Mouse (Mus musculus): ENCODE measurements around the gene Agrn. TPM values are rescaled to one million over a fixed set of nuclear protein-coding genes. Genes with fewer than 3 reads are reported as not detected.

The Agrn gene
- total and polyA plus RNA-seq, 2 experiments from 2014 or later = 20.1 to 94.4 TPM

GRCm38 (mm10) chr4:156219936-156220335, 22.6 kb upstream of the Agrn start:
- TF ChIP-seq CTCF (IDR thresholded peaks at IDR 0.05; ENCODE audit: low read depth) = no peak
- no peak for TF ChIP-seq EP300 (IDR thresholded peaks at IDR 0.05; ENCODE audit: low read depth)
- H3K27me3 ChIP-seq (ENCODE audit: control insufficient read depth, insufficient read depth, low read length) = no peaks in the 10 kb centered on the region
- H3K4me2 ChIP-seq (ENCODE audit: low read depth, low read length) = peak overlapping the region; percentile 67
- H3K4me1 ChIP-seq (ENCODE audit: control insufficient read depth, insufficient read depth) = peaks cover 23% of the 10 kb centered on the region
- no peak overlapping the region for H3K27ac ChIP-seq (ENCODE audit: low read depth)
- ATAC-seq (ENCODE audit: insufficient read depth, low read depth) (no peak), DNase-seq (ENCODE audit: low spot score) (no peak)
- 0 out of 2 replicates have a peak overlapping the region, but pooled peaks have one; percentile 24 for H3K9ac ChIP-seq (replicated peaks; ENCODE audit: low read depth, low read length)
- H3K4me3 ChIP-seq (ENCODE audit: low read depth, low read length) = 0 out of 2 replicates have a peak overlapping the region, but pooled peaks have one; percentile 28
- no peaks in the 10 kb centered on the region for H3K9me3 ChIP-seq (replicated peaks; ENCODE audit: control insufficient read depth, low read length)
- H3K36me3 ChIP-seq (replicated peaks; ENCODE audit: control insufficient read depth, insufficient read depth, low read length) = peaks cover 42% of the 10 kb centered on the region; the same call in 1 of the 2 replicates
- 80% methylated on average over 11 of the region's 11 CpGs for WGBS

GRCm38 (mm10) chr4:156217838-156218237, 20.6 kb upstream of the Agrn start:
- H3K4me1 ChIP-seq (ENCODE audit: control insufficient read depth, insufficient read depth) = peaks cover 24% of the 10 kb centered on the region
- no peaks in the 10 kb centered on the region for H3K27me3 ChIP-seq (ENCODE audit: control insufficient read depth, insufficient read depth, low read length)
- no peak for TF ChIP-seq CTCF (IDR thresholded peaks at IDR 0.05; ENCODE audit: low read depth)
- TF ChIP-seq EP300 (IDR thresholded peaks at IDR 0.05; ENCODE audit: low read depth) = no peak
- WGBS = 76% methylated on average over 15 of the region's 16 CpGs
- H3K27ac ChIP-seq (ENCODE audit: low read depth) = 0 out of 2 replicates have a peak overlapping the region, but pooled peaks have one; percentile 94
- no peaks in the 10 kb centered on the region for H3K9me3 ChIP-seq (replicated peaks; ENCODE audit: control insufficient read depth, low read length)
- peak overlapping the region; percentile 40; the same call in 1 of the 2 replicates for H3K9ac ChIP-seq (replicated peaks; ENCODE audit: low read depth, low read length)
- ATAC-seq (ENCODE audit: insufficient read depth, low read depth) (no peak), DNase-seq (ENCODE audit: low spot score) (no peak)
- H3K4me2 ChIP-seq (ENCODE audit: low read depth, low read length) = peak overlapping the region; percentile 67
- H3K4me3 ChIP-seq (ENCODE audit: low read depth, low read length) = peak overlapping the region; percentile 45
- H3K36me3 ChIP-seq (replicated peaks; ENCODE audit: control insufficient read depth, insufficient read depth, low read length) = peaks cover 31% of the 10 kb centered on the region; the same call in 1 of the 2 replicates

GRCm38 (mm10) chr4:156217022-156217669, 19.9 kb upstream of the Agrn start:
- no peak for DNase-seq (ENCODE audit: low spot score)
- no peaks in the 10 kb centered on the region for H3K27me3 ChIP-seq (ENCODE audit: control insufficient read depth, insufficient read depth, low read length)
- peak overlapping the region; percentile 45 for H3K4me3 ChIP-seq (ENCODE audit: low read depth, low read length)
- H3K36me3 ChIP-seq (replicated peaks; ENCODE audit: control insufficient read depth, insufficient read depth, low read length) = peaks cover 25% of the 10 kb centered on the region; the same call in 1 of the 2 replicates
- H3K9ac ChIP-seq (replicated peaks; ENCODE audit: low read depth, low read length) = peak overlapping the region; percentile 58; the same call in 1 of the 2 replicates
- H3K4me1 ChIP-seq (ENCODE audit: control insufficient read depth, insufficient read depth) = peaks cover 24% of the 10 kb centered on the region
- TF ChIP-seq EP300 (IDR thresholded peaks at IDR 0.05; ENCODE audit: low read depth) (no peak), CTCF (IDR thresholded peaks at IDR 0.05; ENCODE audit: low read depth) (no peak)
- H3K9me3 ChIP-seq (replicated peaks; ENCODE audit: control insufficient read depth, low read length) = no peaks in the 10 kb centered on the region
- peak; percentile 15; the same call in 1 of the 2 replicates for ATAC-seq (ENCODE audit: insufficient read depth, low read depth)
- H3K27ac ChIP-seq (ENCODE audit: low read depth) = peak overlapping the region; percentile 94
- WGBS = 52% methylated on average over 16 of the region's 16 CpGs
- peak overlapping the region; percentile 67 for H3K4me2 ChIP-seq (ENCODE audit: low read depth, low read length)

DNA sequence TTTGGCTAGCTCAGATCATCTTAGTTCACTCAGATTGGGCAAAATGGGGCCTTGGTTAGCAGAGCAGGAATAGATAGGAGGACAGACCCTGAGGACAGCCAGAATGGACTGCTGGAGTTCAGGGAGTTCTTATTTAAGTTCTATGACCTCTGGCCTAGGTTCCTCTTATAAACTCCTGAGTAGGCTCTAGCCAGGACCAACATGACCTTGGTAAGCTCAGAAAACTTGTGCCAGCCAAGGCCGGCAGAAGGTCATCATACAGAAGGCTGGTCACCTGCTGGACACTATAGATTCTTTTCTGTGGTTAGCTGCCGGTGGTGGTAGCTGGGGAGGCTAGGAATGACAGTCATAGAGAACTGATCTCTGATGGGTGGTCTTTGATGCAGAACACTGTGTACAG, 18.9 kb upstream of the Agrn start:
- no peaks in the 10 kb centered on the region for H3K27me3 ChIP-seq (ENCODE audit: control insufficient read depth, insufficient read depth, low read length)
- peaks cover 16% of the 10 kb centered on the region; the same call in 1 of the 2 replicates for H3K36me3 ChIP-seq (replicated peaks; ENCODE audit: control insufficient read depth, insufficient read depth, low read length)
- 53% methylated on average over 2 of the region's 2 CpGs for WGBS
- peaks cover 24% of the 10 kb centered on the region for H3K4me1 ChIP-seq (ENCODE audit: control insufficient read depth, insufficient read depth)
- no peaks in the 10 kb centered on the region for H3K9me3 ChIP-seq (replicated peaks; ENCODE audit: control insufficient read depth, low read length)
- peak overlapping the region; percentile 67 for H3K4me2 ChIP-seq (ENCODE audit: low read depth, low read length)
- ATAC-seq (ENCODE audit: insufficient read depth, low read depth) (peak; percentile 24), DNase-seq (ENCODE audit: low spot score) (no peak)
- peak overlapping the region; percentile 58 for H3K9ac ChIP-seq (replicated peaks; ENCODE audit: low read depth, low read length)
- peak overlapping the region; percentile 94 for H3K27ac ChIP-seq (ENCODE audit: low read depth)
- peak overlapping the region; percentile 45 for H3K4me3 ChIP-seq (ENCODE audit: low read depth, low read length)
- TF ChIP-seq EP300 (IDR thresholded peaks at IDR 0.05; ENCODE audit: low read depth) = no peak
- TF ChIP-seq CTCF (IDR thresholded peaks at IDR 0.05; ENCODE audit: low read depth) = no peak

DNA sequence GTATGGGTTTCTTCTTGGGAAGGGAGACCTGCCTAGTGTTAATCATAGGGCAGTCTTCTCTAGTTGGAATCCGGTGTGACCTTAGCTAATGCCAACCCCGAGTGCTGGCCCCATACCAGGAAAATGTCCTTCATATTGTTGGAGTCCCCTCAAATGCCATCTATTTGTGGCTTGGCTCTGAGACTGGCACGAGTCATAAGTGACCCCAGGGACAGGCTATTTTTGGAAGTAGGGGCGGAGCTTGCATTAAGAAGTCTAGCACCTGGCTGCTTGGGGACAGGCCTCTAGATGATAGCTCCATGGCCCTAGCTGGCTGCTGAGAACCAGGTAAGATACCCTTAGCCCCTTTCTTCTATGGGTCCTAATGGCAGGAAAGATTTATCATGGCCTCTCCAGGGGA, 18.4 kb upstream of the Agrn start, which contains the start of gene Perm1:
Gene Perm1, plus strand, starts transcription at position 220 of the 400 bp plus-strand sequence.
- Histone ChIP-seq H3K4me1 (ENCODE audit: control insufficient read depth, insufficient read depth) (peaks cover 24% of the 10 kb centered on the region), H3K36me3 (replicated peaks; ENCODE audit: control insufficient read depth, insufficient read depth, low read length) (0 out of 2 replicates have a peak, but pooled peaks cover 10% of the 10 kb centered on the region), H3K4me3 (ENCODE audit: low read depth, low read length) (peak within 1 kb of the TSS; percentile 45), H3K9me3 (replicated peaks; ENCODE audit: control insufficient read depth, low read length) (no peaks in the 10 kb centered on the region), H3K9ac (replicated peaks; ENCODE audit: low read depth, low read length) (peak within 1 kb of the TSS; percentile 58), H3K27me3 (ENCODE audit: control insufficient read depth, insufficient read depth, low read length) (no peaks in the 10 kb centered on the region), H3K27ac (ENCODE audit: low read depth) (peak within 1 kb of the TSS; percentile 94), H3K4me2 (ENCODE audit: low read depth, low read length) (peak within 1 kb of the TSS; percentile 67)
- 24% methylated on average over 4 of the region's 4 CpGs for WGBS
- no peak for TF ChIP-seq CTCF (IDR thresholded peaks at IDR 0.05; ENCODE audit: low read depth)
- TF ChIP-seq EP300 (IDR thresholded peaks at IDR 0.05; ENCODE audit: low read depth) = peak; percentile 97
- ATAC-seq (ENCODE audit: insufficient read depth, low read depth) (peak; percentile 93), DNase-seq (ENCODE audit: low spot score) (peak; percentile 96)
